Mouse (Mus musculus) thymus, postnatal 25 days (tissue): ENCODE data around the gene Zfp853.

Experiments used
- DNase-seq: peaks from one replicate; pipeline ENCODE4 v3.0.0; 2022

Gene Zfp853

DNA sequence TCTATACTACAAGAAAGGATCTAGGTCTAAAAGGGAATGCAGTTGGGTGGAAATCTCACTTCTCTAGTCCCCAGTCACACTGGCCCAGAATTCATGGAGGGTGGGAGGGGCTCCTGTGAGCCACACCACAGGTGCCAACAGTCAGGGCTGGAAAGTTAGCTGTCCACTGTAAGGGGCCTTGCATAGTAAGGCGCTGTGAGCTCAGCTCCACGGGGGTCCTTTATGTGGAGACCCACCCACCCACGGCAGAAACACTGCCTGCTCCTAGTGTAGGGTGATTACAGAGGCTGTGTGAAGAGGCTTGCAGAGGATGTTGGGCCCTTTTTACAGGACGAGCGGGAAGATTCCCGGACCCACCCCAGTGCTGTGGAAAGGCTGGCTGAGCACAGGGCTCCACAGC is 41.4 kb downstream of the Zfp853 start:
- DNase-seq = no peak

DNA sequence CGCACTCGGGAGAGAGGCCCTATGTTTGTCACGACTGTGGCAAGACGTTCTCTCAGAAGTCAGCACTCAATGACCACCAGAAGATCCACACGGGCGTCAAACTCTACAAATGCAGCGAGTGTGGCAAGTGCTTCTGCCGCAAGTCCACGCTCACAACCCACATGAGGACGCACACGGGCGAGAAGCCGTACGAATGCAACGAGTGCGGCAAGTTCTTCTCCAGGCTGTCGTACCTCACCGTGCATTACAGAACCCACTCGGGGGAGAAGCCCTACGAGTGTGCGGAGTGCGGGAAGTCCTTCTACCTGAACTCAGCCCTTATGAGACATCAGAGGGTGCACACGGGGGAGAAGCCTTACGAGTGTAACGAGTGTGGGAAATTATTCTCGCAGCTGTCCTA is 48.5 kb downstream of the Zfp853 start:
- DNase-seq = no peak
